Mouse (Mus musculus): ENCODE measurements around the gene Gm10644.

Gm10644 gene

DNA sequence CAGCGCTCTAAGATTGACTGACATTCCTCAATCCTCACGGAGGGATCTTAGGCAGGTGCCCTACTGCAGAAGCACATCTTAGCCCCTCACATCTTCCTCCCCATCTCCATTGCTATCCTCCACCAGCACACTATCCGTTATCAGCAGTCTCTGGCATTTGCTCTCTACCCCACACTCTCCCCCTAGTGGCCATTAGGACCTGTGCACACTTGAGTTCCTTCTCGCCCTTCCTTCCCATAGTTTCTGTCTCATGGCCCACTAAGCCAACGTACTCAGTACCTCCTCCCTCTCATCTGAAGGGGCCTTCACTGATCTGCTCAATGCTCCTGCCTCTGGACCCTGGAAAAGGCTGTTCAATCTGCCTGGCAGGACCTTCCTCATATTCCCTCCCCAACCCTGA is 59.1 kb downstream of the Gm10644 start:
- no peak for DNase-seq

GRCm38 (mm10) chr8:83893915-83894314 is 61.1 kb downstream of the Gm10644 start:
- DNase-seq = peak; percentile 46 to 58

DNA sequence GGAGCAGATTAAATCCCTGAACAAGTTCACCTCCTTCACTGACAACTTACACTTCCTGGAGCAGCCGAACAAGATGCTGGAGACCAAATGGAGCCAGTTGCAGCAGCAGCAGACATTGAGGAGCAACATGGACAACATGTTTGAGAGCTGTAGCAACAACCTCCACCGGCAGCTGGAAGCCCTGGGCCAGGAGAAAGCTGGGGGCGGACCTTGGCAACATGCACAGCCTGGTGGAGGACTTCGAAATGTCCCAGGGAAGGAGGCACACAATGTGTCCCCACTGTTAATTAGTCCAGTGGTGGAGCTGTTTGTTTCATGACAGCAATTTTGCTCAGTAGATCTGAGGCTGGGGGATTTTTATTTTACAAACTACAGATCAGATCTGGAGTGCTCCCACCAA is 62.9 kb downstream of the Gm10644 start:
- DNase-seq = no peak

DNA sequence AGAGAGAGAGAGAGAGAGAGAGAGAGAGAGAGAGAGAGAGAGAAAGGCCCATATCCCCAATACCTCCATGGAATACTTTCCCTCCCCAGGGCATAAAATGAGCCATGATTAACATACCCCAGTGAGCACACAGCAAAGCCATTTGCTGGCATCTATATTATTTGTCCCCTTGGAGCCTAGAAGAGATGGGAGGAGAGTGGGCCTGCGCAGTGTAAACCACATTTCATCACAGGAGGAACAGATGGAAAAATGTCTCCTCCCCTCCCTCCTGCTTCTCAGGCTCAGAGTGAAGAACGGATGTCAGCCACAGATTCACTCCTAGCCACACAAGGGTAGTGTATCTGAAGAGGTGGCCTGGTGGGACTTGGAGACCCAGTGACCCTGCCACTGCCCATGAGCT is 66.6 kb downstream of the Gm10644 start:
- no peak for DNase-seq

Data from thymus, adult 18-20 months (tissue).